Mouse (Mus musculus): ENCODE data around the gene Calcrl.

The Calcrl gene

DNA sequence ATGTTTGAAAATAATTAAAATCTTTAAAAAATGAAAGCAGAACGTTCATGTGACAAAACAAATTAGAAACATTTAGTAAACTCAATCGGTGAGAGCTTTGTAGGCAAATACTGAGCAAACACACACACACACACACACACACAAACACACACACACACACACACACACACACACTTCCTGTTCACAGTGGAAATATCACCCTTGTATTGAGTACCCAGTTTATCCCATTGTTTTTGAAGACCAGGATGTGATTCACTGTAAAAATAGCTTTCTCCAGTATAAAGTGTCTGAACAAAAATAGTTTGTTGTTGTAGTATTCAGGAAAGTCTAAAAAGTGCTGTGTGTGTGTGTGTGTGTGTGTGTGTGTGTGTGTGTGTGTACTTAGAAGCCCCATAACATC is 130.1 kb downstream of the Calcrl start:
- DNase-seq: peak in 1 of 2 experiments; percentile 23

DNA sequence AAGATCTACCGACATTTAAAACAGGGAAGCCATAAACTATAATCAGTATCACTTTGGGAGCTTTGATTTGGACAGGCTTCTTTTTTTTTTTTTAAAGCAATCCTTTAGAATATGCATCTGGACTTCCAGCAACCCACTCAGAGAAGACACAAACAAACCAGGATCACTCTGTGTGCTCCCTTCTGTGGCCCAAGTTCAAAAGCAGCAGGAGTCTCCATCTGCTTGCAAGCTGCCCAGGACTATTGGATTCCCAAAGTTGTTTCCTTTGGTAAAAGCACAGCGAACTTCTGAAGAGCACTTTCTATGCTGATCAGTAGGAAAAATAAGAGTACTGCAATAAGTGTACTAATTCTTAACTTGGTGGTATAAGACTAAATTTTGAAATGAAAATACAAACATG is 130.6 kb downstream of the Calcrl start:
- DNase-seq: no peak

DNA sequence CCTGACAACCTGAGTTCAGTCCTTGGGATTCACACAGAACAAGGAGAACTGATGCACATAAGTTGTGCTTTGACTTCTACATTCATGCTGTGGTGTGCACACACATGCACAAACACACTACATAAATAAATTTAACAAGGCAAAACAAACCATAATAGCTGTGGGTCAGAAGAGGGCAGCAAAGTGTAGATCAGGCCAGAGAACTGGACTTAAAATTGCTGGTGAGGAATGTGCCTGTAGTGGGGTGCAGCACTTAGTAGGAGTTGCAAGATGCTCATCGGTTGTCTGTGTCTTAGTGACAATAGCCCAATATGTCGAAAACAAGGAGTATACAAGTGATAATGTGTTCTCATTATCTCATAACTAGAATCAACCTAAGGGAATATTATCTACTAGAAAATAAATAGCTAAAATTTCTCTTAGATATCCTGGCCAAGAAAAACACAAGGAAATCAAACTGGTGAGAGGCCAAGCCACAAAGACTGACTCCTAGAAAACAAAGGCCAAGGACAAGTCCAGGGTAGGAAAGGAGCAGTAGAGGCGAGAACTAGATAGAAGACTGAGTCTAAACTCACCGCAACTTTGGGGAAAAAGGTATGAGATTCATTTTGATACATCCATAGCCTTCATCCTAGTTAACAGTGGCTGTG is 132.7 kb downstream of the Calcrl start:
- DNase-seq: no peak

DNA sequence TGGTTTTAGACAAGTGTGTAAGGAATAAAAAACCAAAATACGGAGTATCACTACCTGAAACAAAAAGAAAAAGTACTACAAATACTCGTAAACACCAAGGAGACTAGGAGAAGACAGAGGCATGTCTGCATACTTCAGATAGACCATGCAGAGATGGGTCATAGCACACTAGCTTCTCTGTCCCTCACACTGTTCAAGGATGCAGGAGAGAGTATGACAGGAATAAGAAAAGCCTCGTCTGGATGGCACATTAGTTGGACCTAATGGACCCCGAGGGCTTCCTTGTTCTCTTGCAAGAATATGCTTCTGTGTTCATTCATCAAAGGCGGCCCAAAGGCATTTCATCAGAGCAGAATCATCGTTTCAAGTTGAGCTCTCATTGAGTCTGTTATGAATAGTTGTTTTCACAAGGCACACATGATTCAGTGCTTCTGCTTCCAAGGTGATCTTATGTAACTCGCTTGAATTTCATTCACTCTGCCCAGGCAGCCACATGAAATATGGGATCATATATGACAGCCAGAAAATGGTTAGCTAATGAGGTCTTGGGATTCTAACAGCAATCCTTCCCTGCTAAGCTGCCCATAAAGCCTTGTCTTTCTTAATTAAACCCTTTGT is 136.2 kb downstream of the Calcrl start:
- no peak for DNase-seq
